Mouse (Mus musculus) embryonic facial prominence, embryonic 12.5 days (tissue): ENCODE data around the gene Ankrd55. TPM values are rescaled to one million over a fixed set of nuclear protein-coding genes. Genes with fewer than 3 reads are reported as not detected.
A peak's percentile ranks its signal among the peaks of the same experiment; 100 is the strongest.
"Not testable (repeated sequence)": the region's sequence is repeated elsewhere in the genome, so short reads cannot be mapped to it uniquely, and the experiment has no call there.

ENCODE experiments used
- ATAC-seq: fragments of 200-750 bp; cut with Nextera tagmentation; 2 replicates; pipeline ENCODE4 v1.8.0; 2017; ENCODE audit not compliant: insufficient number of reproducible peaks, insufficient read depth, low FRiP score, low TSS enrichment
- H3K27ac ChIP-seq: fragments of 300-500 bp; sonication (generic); 2 replicates; pipeline ENCODE4 v1.5.1; 2016; ENCODE audit warnings: mild to moderate bottlenecking
- H3K27me3 ChIP-seq: fragments of 300-500 bp; sonication (generic); 2 replicates; pipeline ENCODE4 v1.6.1; 2016; ENCODE audit warnings: mild to moderate bottlenecking, moderate library complexity
- H3K36me3 ChIP-seq: fragments of 300-500 bp; sonication (generic); 2 replicates; pipeline ENCODE4 v1.6.1; 2016; ENCODE audit warnings: mild to moderate bottlenecking
- H3K4me1 ChIP-seq: fragments of 300-500 bp; sonication (generic); 2 replicates; pipeline ENCODE4 v1.6.1; 2016
- H3K4me2 ChIP-seq: fragments of 300-500 bp; sonication (generic); replicated peaks from 2 replicates; pipeline ENCODE4 v1.6.1; 2016; ENCODE audit warnings: mild to moderate bottlenecking, moderate library complexity
- H3K4me3 ChIP-seq: fragments of 300-500 bp; sonication (generic); 2 replicates; pipeline ENCODE4 v1.5.1; 2016; ENCODE audit warnings: mild to moderate bottlenecking
- H3K9ac ChIP-seq: fragments of 300-500 bp; sonication (generic); 2 replicates; pipeline ENCODE4 v1.6.1; 2016; ENCODE audit warnings: mild to moderate bottlenecking, moderate library complexity
- H3K9me3 ChIP-seq: fragments of 300-500 bp; sonication (generic); 2 replicates; pipeline ENCODE4 v1.6.1; 2016; ENCODE audit warnings: mild to moderate bottlenecking, moderate library complexity
- WGBS: fragments of 180-500 bp; shearing (Covaris S2); methylation state at CpG from one replicate; pipeline ENCODE4 v1.1.7; 2016; 5-methylcytosine and 5-hydroxymethylcytosine counted together
- polyA plus RNA-seq: library from polyadenylated mRNA; unstranded; fragments of >200 nt; fragmentation: Nextera tagmentation; extraction: Ambion mirVana; gene quantifications from 2 replicates; pipeline ENCODE4 v1.2.1, GENCODE M21; 2016

Ankrd55 gene
- polyA plus RNA-seq, 1 experiment from 2014 or later: 1.8 TPM

DNA sequence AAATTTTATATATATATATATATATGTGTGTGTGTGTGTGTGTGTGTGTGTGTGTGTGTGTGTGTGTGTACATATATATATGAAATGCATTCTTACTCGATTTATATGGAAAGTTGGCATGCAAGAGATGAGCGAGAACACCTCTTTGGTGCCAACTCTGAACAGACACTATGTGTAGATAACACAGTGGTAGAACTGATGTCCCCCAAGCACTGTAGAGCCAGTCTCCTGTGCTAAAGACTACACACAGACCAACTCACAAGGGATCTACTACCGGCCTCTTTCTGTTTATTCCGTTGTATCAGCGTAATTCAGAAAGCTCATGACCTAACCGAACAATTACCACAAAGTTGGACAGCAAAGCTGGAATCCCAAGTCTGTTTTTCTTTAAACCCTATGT is 6.2 kb downstream of the Ankrd55 start:
- no peak overlapping the region for H3K4me3 ChIP-seq
- H3K9ac ChIP-seq: no peak overlapping the region
- H3K4me2 ChIP-seq: no peak overlapping the region
- H3K27ac ChIP-seq: no peak overlapping the region
- WGBS: 91% methylated on average over 6 of the region's 6 CpGs
- no peaks in the 10 kb centered on the region for H3K36me3 ChIP-seq
- H3K27me3 ChIP-seq: no peaks in the 10 kb centered on the region
- no peaks in the 10 kb centered on the region for H3K9me3 ChIP-seq
- peaks cover under 1% of the 10 kb centered on the region; the same call in 1 of the 2 replicates for H3K4me1 ChIP-seq
- no peak for ATAC-seq

DNA sequence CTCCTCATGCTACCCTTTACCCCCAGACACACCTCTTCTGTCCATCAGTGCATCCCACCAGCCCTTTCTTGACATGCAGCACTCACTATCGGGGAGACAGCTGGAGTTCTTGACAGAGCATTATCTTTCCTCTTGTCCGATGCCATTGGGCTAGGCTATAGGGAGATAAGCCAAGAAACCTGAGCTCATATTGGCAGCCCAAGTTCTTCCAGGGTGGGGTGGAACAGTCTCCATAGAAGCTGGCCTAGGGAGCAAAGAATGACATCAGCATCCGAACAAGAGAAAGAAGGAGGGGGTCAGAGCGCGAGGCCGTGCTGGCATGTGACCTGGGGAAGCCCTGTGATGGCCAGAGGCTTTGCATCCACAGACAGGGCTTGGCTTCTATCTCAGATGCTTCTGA is 9.5 kb downstream of the Ankrd55 start:
- H3K4me1 ChIP-seq: no peaks in the 10 kb centered on the region; the same call in 1 of the 2 replicates
- WGBS: 97% methylated on average over 6 of the region's 6 CpGs
- H3K9ac ChIP-seq: no peak overlapping the region
- no peak overlapping the region for H3K4me3 ChIP-seq
- H3K4me2 ChIP-seq: no peak overlapping the region
- H3K9me3 ChIP-seq: no peaks in the 10 kb centered on the region
- ATAC-seq: no peak
- no peak overlapping the region for H3K27ac ChIP-seq
- H3K27me3 ChIP-seq: no peaks in the 10 kb centered on the region
- H3K36me3 ChIP-seq: no peaks in the 10 kb centered on the region

DNA sequence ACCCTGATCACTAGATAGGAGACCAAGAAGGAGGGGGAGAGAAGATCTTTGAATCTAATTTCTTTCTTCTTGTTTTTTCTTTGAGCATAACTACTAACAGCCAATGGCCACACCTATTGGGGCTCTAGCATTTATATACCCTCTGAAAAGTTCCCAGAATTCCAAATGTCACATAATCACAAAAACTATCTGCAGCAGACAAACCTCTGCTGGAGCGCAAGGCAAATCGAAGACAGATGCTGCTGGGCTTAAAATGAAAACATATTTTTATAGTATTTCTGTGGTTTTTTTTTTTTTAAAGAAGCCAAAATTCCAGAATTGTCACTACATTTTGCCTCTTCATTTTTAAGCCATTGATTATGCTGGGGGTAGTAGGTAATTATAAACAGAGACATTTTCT is 15.2 kb downstream of the Ankrd55 start:
- peak overlapping the region; percentile 80 for H3K27ac ChIP-seq

DNA sequence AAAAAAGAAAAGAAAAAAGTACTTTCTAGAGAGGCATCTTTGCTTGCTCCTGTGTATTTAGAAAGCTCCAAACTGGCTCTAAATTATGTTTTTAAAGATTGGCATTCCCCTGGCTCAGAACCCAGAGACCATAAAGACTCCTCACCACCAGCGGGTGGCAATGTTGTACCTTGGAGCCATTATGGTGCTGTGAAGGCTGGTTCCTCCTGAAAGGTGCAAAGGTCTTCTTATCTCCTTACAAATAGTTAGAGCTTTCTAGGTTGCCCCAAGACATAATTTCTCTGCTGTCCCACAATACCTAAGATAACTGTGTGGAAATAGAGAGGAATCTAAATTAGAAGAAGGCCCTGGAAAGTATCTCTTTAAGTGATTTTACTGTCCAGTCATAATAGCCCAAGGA is 20.4 kb downstream of the Ankrd55 start:
- H3K4me2 ChIP-seq: no peak overlapping the region
- no peak overlapping the region for H3K9ac ChIP-seq
- no peak for ATAC-seq
- no peak overlapping the region for H3K4me3 ChIP-seq
- H3K27me3 ChIP-seq: no peaks in the 10 kb centered on the region
- no peaks in the 10 kb centered on the region for H3K9me3 ChIP-seq
- no peaks in the 10 kb centered on the region for H3K36me3 ChIP-seq
- 13% methylated on average over 1 of the region's 1 CpGs for WGBS
- H3K4me1 ChIP-seq: no peaks in the 10 kb centered on the region
- no peak overlapping the region for H3K27ac ChIP-seq

More for the DNA sequence above, 15.2 kb downstream of the Ankrd55 start:
- H3K4me2 ChIP-seq: no peak overlapping the region
- no peaks in the 10 kb centered on the region for H3K27me3 ChIP-seq
- H3K9ac ChIP-seq: no peak overlapping the region
- H3K4me3 ChIP-seq: no peak overlapping the region
- ATAC-seq: peak; percentile 60; the same call in 1 of the 2 replicates
- 0 out of 2 replicates have a peak, but pooled peaks cover 4% of the 10 kb centered on the region for H3K4me1 ChIP-seq
- no peaks in the 10 kb centered on the region for H3K36me3 ChIP-seq
- 54% methylated on average over 2 of the region's 2 CpGs for WGBS
- H3K9me3 ChIP-seq: no peaks in the 10 kb centered on the region

DNA sequence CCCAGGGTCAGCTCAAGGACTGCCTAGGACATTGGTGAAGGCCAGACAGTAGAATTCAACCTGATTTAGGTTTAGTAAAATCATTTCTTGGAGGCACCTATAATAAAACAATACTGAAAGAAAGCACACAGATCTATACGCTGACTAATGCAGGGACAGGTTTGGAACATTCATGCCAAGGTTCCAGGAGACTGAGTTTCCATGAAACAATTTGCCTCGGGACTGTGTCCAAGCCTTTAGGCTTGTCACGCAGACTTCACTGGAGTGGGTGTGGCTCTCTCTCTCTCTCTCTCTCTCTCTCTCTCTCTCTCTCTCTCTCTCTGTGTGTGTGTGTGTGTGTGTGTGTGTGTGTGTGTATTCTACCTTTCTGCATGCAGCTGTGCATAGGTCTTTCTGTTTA is 23.4 kb downstream of the Ankrd55 start:
- not testable (repeated sequence) for H3K36me3 ChIP-seq, H3K27me3 ChIP-seq, H3K9ac ChIP-seq, H3K4me2 ChIP-seq, ATAC-seq, H3K4me3 ChIP-seq, H3K9me3 ChIP-seq, H3K27ac ChIP-seq, H3K4me1 ChIP-seq
- WGBS: 66% methylated on average over 3 of the region's 3 CpGs

DNA sequence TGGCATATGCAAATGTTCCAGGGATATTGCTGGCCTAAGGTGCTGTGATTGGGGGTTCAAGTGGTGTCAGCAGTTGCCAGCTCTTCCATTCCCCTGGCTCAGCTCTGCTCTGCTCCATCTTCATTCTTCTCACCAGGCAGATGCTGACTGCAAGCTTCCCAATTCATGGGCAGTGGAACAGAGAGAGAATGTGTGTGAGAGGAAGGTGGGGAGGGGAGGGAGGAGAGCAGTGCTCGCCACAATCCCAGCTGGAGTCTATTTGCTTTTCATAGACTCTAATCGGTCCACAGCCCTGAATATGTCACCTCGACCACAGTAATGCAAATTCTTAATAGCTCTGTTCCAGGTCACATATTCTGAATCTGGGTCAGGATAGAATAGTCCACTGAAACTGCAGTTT is 27.2 kb downstream of the Ankrd55 start:
- Histone ChIP-seq H3K9me3 (no peaks in the 10 kb centered on the region), H3K4me3 (no peak overlapping the region), H3K36me3 (no peaks in the 10 kb centered on the region), H3K4me2 (no peak overlapping the region), H3K27me3 (no peaks in the 10 kb centered on the region), H3K4me1 (0 out of 2 replicates have a peak, but pooled peaks cover 5% of the 10 kb centered on the region), H3K27ac (0 out of 2 replicates have a peak overlapping the region, but pooled peaks have one; percentile 6), H3K9ac (no peak overlapping the region)
- WGBS: 16% methylated on average over 3 of the region's 3 CpGs
- no peak for ATAC-seq

DNA sequence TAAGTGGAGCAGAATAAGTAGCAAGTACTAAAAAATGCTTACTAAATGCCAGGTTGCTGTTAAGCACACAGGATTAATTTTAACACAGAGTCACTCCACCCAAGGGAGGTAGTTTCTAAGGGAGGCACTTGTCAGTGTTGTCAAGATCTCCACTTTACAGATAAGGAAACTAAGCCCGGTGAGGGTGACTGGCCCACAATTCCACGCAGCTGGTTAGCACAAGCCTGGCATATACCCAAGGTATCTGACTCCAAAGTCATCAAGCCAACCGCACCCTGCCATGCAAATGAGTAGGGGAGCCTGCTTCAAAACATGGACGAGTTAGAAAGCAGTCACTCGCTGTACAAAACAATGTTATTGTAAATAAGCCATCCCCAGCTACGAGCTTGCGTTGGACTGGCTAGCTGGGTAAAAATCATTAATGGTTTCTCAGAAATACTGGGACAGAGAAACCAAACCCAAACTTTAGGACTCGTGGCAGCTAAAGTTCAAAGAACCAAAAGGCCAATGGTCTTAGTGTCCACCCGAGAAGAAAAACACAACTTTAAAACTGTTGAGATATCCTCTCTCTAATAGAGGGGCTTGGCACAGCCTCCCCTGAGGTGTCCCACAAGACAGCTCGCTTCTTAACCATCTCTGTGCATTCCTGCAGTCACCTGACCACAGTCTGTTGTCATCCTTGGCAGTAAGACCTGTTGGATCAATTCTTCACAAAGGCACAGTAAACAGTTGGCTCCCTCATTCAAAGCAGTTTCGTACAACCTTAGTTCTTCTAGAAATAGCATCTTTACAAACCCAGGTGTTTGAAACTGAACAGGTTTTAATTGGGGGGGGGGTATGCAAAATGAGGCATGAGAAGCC is 28.6 kb downstream of the Ankrd55 start:
- WGBS: 81% methylated on average over 11 of the region's 11 CpGs
- no peak overlapping the region for H3K4me2 ChIP-seq

DNA sequence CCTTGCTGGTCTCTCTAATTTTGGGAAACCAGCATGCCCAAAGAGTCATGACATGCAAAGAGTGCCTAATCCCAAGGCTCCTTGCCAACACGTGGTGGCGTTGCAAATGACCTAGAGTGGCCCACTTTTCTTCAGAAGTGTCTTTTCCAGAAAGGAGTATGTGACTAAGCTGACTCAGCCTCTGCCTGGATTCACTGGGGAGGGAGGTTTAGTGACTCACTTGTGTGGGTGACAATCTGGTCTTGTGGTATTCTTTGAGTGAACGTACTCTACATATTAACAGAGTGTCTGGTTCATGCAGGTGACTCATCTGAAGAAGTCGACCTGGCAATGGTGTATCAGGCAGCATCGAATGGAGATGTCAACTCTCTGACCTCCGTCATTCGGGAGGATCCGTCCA is 29.9 kb downstream of the Ankrd55 start:
- Histone ChIP-seq H3K9ac (no peak overlapping the region), H3K4me2 (no peak overlapping the region)
- ATAC-seq: no peak

More for the DNA sequence above, 28.6 kb downstream of the Ankrd55 start:
- ATAC-seq: no peak
- H3K4me3 ChIP-seq: no peak overlapping the region
- H3K36me3 ChIP-seq: no peaks in the 10 kb centered on the region
- H3K9ac ChIP-seq: no peak overlapping the region
- no peaks in the 10 kb centered on the region for H3K9me3 ChIP-seq
- no peak overlapping the region for H3K27ac ChIP-seq
- H3K27me3 ChIP-seq: no peaks in the 10 kb centered on the region
- H3K4me1 ChIP-seq: 0 out of 2 replicates have a peak, but pooled peaks cover 5% of the 10 kb centered on the region

DNA sequence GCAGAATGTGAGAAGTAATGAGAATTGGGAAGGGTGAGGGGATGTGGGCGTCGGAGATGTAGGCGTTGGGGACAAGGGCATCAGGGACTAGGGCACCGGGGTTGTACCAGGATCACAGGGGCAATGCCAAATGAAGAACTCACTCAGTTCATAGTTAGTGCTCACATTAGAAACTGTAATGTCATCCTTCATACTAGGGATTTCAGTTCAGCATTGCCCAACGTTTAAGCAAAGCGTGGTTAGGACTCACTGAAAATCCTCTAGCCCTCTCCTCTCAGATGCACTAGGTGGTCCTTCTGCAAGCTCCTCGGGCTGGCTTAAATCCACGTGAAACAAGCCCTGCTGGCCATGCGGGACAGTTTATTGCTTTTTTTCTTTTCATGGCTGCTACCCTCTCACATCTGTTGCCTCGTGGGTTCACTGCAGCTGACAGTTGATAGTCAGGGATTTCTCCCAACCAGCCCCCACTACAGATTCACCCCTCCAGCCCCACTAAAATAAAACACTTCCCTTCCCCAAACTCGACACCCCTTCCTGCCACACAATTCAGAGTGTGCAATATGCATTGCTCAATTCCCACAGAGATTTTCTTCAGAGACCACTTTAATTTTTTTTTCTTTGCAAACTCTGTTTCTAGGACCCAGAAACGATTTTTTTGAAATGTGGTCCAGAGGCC is 35.5 kb downstream of the Ankrd55 start:
- H3K27ac ChIP-seq: no peak overlapping the region
- H3K9me3 ChIP-seq: no peaks in the 10 kb centered on the region
- no peak overlapping the region for H3K9ac ChIP-seq
- no peak overlapping the region for H3K4me2 ChIP-seq
- H3K27me3 ChIP-seq: no peaks in the 10 kb centered on the region
- no peak for ATAC-seq
- WGBS: 61% methylated on average over 12 of the region's 12 CpGs
- peaks cover 12% of the 10 kb centered on the region; the same call in 1 of the 2 replicates for H3K4me1 ChIP-seq
- H3K4me3 ChIP-seq: no peak overlapping the region
- no peaks in the 10 kb centered on the region for H3K36me3 ChIP-seq

More for the DNA sequence above, 29.9 kb downstream of the Ankrd55 start:
- WGBS: 89% methylated on average over 8 of the region's 8 CpGs
- Histone ChIP-seq H3K4me1 (0 out of 2 replicates have a peak, but pooled peaks cover 5% of the 10 kb centered on the region), H3K27me3 (no peaks in the 10 kb centered on the region), H3K9me3 (no peaks in the 10 kb centered on the region), H3K36me3 (no peaks in the 10 kb centered on the region), H3K27ac (no peak overlapping the region), H3K4me3 (no peak overlapping the region)

DNA sequence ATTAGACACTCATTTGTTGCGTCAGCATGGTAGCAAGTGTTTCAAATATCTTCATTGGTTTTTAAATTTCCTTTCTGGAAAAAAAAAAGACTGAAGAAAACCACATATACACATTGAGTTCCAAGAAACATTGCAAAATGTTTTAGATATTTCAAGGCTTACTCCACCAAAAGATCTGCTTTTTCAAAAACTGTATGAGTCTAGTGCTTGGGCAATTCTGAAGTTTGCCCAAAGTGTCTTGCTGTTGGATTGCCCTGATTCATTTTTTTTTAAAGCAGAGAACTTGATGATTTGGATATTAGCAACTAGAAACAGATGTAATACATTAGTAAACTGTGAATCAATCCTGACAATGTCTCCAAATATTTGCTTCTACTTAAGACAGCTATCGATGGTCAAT is 36.9 kb downstream of the Ankrd55 start:
- H3K9me3 ChIP-seq: no peaks in the 10 kb centered on the region
- no peak overlapping the region for H3K4me2 ChIP-seq
- H3K36me3 ChIP-seq: no peaks in the 10 kb centered on the region
- no peaks in the 10 kb centered on the region for H3K27me3 ChIP-seq
- no peak overlapping the region for H3K27ac ChIP-seq
- WGBS: 91% methylated on average over 2 of the region's 2 CpGs
- H3K4me3 ChIP-seq: no peak overlapping the region
- ATAC-seq: no peak
- H3K4me1 ChIP-seq: peaks cover 12% of the 10 kb centered on the region; the same call in 1 of the 2 replicates
- H3K9ac ChIP-seq: no peak overlapping the region

DNA sequence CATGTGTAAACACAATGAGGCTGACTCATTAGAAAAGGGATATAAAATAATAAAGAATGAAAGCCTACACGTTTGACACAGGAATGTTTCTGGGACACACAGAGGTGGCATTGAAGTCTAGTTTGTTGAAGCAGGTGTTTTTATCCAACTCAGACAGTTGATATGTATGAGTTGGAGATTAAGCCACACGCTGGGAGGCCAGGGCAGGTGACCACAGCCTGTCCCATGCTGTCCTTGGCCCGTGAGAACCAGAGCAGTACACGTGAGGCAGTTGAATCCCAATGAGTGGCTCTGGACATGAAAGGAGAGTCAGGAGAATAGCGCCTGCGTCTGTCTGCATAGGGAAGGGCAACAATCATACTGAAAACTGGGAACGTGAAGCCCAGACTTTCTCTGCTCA is 38.2 kb downstream of the Ankrd55 start:
- no peaks in the 10 kb centered on the region for H3K27me3 ChIP-seq
- 0 out of 2 replicates have a peak overlapping the region, but pooled peaks have one; percentile 70 for H3K27ac ChIP-seq
- 78% methylated on average over 7 of the region's 7 CpGs for WGBS
- no peak for ATAC-seq
- no peak overlapping the region for H3K4me2 ChIP-seq
- no peak overlapping the region for H3K9ac ChIP-seq
- H3K4me1 ChIP-seq: peaks cover 25% of the 10 kb centered on the region
- no peaks in the 10 kb centered on the region for H3K9me3 ChIP-seq
- no peak overlapping the region for H3K4me3 ChIP-seq
- no peaks in the 10 kb centered on the region for H3K36me3 ChIP-seq

DNA sequence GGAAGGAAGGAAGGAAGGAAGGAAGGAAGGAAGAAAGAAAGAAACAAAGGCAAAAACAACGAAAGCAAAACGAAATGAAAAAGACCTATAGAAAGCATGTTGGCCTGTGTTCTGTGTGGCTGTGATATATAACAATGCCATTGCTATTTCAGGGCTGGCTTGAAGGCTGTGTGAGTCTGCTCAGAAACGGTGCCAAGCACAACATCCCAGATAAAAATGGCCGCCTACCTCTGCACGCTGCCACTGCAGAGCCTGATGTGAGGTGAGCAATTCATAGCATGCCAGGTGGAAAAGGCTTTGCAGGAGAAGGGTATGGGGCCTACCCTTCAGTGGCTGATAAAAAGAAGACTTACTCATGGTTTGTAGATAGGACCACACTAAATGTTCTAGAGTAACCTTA is 38.7 kb downstream of the Ankrd55 start:
- Histone ChIP-seq H3K4me1 (peaks cover 31% of the 10 kb centered on the region), H3K27me3 (no peaks in the 10 kb centered on the region), H3K9ac (no peak overlapping the region), H3K36me3 (no peaks in the 10 kb centered on the region), H3K4me2 (no peak overlapping the region), H3K4me3 (no peak overlapping the region), H3K9me3 (no peaks in the 10 kb centered on the region), H3K27ac (peak overlapping the region; percentile 70)
- 89% methylated on average over 5 of the region's 5 CpGs for WGBS
- ATAC-seq: no peak
